Mouse (Mus musculus) hindlimb bud, embryonic 11.5 days (tissue): ENCODE data around the gene Cdk10.
A peak's percentile ranks its signal among the peaks of the same experiment; 100 is the strongest.
"Not testable (repeated sequence)": the region's sequence is repeated elsewhere in the genome, so short reads cannot be mapped to it uniquely, and the experiment has no call there.

Experiments used
- DNase-seq: peaks from one replicate; pipeline ENCODE4 v3.0.0-alpha.2; 2012; ENCODE audit warnings: low read depth, low spot score; ENCODE audit errors: extremely low spot score

The Cdk10 gene

GRCm38 (mm10) chr8:123224278-123225266 is at the start of gene Cdk10:
Cdk10 (plus strand) TSS chr8:123224842.
- peak; percentile 79 for DNase-seq

DNA sequence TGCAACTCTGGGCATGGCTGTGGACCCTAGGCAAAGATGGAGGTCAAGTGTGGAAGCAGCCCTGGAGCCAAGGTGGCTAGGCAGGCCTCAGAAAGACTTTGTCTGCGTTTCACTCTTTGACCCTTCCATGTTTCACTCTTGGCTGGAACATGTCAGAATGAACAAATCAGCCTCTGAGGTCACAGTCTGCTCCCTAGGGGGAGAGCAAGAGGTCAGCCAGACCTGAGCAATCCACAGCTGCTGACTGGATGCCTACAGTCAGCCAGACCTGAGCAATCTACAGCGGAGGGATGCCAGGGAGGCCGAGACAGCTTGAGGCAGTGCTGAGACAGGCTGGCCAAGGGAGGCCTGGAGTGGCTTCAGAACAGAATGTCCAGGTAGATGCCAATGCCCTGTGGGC is 43.3 kb upstream of the Cdk10 start:
- DNase-seq, result no peak

GRCm38 (mm10) chr8:123185566-123186409 is 38.9 kb upstream of the Cdk10 start, which contains the start of gene Dpep1:
Dpep1 (plus strand) TSS chr8:123186242.
- DNase-seq, result peak; percentile 33

DNA sequence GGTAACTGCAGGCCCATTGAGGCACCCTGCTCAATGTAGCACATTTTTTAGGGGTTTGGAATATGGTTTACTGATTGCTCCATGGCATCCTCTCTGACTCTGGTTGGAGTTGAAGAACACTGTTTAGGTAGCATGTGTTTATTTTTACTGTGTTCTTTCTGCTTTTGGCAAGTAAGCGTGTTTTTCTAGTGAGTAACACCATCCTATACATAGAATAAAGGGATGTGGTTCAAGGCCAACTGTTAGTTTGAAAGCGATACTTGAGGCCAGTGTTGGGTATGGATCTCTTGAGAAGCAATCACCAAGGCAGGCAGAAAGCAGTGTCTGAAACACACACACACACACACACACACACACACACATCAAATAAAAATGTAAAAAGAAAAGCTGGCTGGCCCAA is 36.6 kb upstream of the Cdk10 start:
- no peak for DNase-seq

GRCm38 (mm10) chr8:123188841-123189240 is 35.8 kb upstream of the Cdk10 start:
- DNase-seq, result no peak

DNA sequence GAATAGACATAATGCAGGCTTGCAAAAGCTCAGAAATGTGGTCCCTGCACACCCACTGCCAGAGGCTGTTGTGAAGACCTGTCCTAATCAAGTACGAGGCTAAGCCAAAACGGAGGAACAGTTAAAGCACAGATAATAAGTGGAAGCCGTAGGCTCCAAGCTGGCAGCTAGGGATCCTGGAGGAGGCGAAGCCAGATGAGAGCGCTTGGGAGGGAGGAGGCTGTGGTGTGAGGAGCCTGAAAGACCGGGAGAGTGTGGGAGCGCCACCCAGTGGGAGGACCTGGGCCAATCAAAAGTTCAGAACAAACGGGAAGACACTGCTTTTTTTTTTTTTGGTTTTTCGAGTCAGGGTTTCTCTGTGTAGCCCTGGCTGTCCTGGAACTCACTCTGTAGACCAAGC is 34.0 kb upstream of the Cdk10 start:
- no peak for DNase-seq

GRCm38 (mm10) chr8:123191908-123192307 is 32.7 kb upstream of the Cdk10 start:
- no peak for DNase-seq

DNA sequence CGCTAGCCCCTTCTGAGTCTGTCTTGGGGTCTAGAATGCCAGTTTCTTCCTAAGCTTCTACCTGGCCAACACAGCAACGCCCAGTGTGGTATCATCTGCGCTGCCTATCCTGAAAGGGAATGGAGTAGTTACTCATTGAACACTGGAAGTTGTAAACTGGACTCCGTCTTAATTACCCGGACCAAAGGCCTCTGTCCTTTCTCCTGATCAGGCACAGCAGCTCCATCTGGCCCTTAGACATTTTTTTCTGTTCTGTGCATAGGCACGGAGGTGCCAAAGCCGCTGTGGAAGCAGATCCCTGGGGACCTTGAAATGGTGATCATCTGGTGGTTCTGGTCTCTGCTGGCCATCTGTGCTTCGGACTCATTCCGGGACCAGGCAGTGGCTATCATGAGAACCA is 30.9 kb upstream of the Cdk10 start:
- no peak for DNase-seq

DNA sequence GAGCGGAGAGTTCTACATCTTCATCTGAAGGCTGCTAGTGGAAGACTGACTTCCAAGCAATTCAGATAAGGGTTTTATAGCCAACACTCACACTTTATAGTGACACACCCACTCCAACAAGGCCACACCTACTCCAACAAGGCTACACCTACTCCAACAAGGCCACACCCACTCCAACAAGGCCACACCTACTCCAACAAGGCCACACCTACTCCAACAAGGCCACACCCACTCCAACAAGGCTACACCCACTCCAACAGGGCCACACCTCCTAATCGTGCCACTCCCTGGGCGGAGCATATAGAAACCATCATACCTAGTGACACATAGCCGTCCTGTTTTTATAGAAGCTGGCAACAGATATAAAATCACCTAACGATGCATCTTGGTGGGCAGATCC is 27.6 kb upstream of the Cdk10 start:
- DNase-seq, result not testable (repeated sequence)

DNA sequence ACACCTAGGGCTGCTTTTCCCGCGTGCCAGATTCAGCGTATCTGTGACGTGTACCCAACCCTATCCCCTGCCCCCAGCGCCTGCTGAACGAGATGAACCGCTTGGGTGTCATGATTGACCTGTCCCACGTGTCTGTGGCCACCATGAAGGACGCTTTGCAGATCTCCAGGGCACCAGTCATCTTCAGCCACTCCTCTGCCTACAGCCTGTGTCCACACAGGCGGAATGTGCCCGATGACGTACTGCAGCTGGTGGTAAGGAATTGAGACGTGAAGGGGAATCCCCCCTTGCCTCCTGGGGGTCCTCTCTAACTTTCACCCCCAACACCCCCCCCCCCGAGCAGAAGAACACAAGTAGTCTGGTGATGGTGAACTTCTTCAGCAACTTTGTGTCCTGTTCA is 24.8 kb upstream of the Cdk10 start:
- no peak for DNase-seq

GRCm38 (mm10) chr8:123202288-123202687 is 22.4 kb upstream of the Cdk10 start:
- peak; percentile 88 for DNase-seq

- DNase-seq, result no peak
Observed at GRCm38 (mm10) chr8:123203571-123203970, 21.1 kb upstream of the Cdk10 start.

GRCm38 (mm10) chr8:123211876-123212275 is 12.8 kb upstream of the Cdk10 start:
- no peak for DNase-seq

GRCm38 (mm10) chr8:123212321-123213117 is 12.1 kb upstream of the Cdk10 start, which contains the start of the genes Chmp1a and Spata33:
Chmp1a (minus strand) TSS chr8:123212763.
Spata33 (plus strand) TSS chr8:123212832.
- peak; percentile 79 for DNase-seq

- DNase-seq, result no peak
Observed at GRCm38 (mm10) chr8:123213118-123213772, 11.4 kb upstream of the Cdk10 start.

- DNase-seq, result no peak
Observed at GRCm38 (mm10) chr8:123215430-123215829, 9.2 kb upstream of the Cdk10 start.

DNA sequence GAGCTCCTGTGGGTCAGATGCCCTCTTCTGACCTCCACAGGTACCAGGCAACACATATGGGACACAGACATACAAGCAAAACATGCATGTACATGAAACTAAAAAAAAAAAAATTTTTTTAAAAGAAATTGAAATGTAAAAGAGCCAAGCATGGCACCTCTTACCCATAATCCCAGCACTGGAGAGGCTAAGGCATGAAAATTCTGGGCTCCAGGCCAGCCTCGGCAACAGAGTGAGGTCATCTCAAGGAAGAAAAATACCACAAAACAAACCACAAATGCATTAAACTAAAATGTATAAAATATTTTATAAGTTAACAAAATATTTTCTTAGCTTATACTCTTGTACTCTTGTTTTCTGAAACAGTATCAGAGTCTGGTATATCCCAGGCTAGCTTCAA is 3.7 kb upstream of the Cdk10 start:
- DNase-seq, result no peak

DNA sequence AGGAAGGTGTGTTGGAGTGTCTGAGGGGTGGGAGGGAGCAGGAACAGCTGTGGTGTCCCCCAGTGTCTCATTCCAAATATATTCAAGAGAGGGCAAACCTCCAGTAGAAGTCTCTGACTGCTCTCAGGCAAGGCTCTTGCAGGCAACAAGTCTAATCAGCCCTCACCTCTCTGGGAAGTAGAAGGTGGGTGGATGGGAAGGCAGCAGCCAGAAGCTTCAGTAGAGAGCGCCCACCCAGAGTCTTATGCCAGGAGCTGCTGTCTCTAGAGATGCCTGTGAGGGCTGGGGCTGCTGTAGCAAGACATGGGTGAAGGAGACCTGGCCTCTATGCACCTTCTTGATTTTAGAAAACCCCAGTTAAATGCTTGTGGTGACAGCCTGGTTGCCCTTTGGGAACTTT is 3.8 kb downstream of the Cdk10 start:
- no peak for DNase-seq

- not testable (repeated sequence) for DNase-seq
Observed at GRCm38 (mm10) chr8:123230326-123230725, 5.7 kb downstream of the Cdk10 start.

DNA sequence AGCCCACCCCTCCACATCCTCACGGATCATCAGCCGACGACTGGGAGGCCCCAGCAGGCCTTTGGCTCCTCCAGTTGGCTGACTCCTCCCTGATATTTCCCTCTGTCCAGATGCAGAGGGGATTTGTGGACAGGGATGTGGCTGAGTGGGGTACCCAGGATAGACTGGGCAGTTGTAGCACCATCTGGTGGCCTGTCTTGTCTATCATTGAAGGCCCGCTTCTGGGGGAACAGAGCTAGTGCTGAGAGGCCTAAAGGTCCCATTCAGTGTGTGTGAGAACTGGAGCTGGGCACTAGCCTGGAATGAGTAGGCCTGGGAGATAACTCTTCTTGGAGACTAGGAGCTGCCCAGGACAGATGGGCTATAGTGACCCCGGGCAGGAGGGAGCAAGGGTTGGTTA is 7.1 kb downstream of the Cdk10 start:
- DNase-seq, result no peak
